Mouse (Mus musculus): ENCODE data around the gene Npy4r.

DNA sequence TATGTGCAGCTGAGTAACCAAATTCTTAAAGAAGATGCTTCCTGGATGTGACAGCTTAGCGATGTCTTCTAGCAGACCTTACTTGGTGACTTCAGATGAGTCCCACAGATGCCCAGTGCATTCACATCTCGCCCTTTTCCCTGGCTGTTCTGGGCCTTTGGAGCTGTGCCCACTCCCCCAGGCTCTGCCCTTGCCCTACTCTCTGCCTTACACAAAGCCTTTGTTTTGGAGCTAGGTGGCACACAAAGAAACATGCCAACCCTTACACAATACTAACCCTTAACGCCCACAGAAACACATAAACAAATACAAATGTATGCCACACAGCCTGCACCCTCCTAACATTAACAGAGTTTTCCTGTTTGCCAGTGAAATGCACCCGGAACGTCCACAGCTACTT, 56.1 kb downstream of the Npy4r start:
- TF ChIP-seq EP300 (IDR thresholded peaks at IDR 0.05; ENCODE audit: low read depth) (no peak), CTCF (IDR thresholded peaks at IDR 0.05; ENCODE audit: low read depth) (no peak)
